Mouse (Mus musculus) mesoderm, embryonic 11.5 days (tissue): Measurements from ENCODE around the gene Aldh1a3.

ENCODE experiments used
- DNase-seq: peaks from one replicate; pipeline ENCODE4 v3.0.0-alpha.2; 2012; ENCODE audit warnings: low read depth, low spot score

The Aldh1a3 gene

GRCm38 (mm10) chr7:66416829-66417228 is 10.5 kb downstream of the Aldh1a3 start:
- DNase-seq, result no peak

GRCm38 (mm10) chr7:66413093-66413492 is 14.2 kb downstream of the Aldh1a3 start:
- no peak for DNase-seq

GRCm38 (mm10) chr7:66409433-66409832 is 17.9 kb downstream of the Aldh1a3 start:
- peak; percentile 38 for DNase-seq

GRCm38 (mm10) chr7:66406971-66407370 is 20.3 kb downstream of the Aldh1a3 start:
- DNase-seq, result no peak

GRCm38 (mm10) chr7:66405951-66406721 is 21.2 kb downstream of the Aldh1a3 start:
- no peak for DNase-seq

GRCm38 (mm10) chr7:66405541-66405940 is 21.8 kb downstream of the Aldh1a3 start:
- DNase-seq, result no peak

- no peak for DNase-seq
Observed at GRCm38 (mm10) chr7:66404802-66405201, 22.5 kb downstream of the Aldh1a3 start.

- DNase-seq, result peak; percentile 23
Observed at GRCm38 (mm10) chr7:66404141-66404540, 23.2 kb downstream of the Aldh1a3 start.

GRCm38 (mm10) chr7:66402876-66403275 is 24.4 kb downstream of the Aldh1a3 start:
- DNase-seq, result no peak

GRCm38 (mm10) chr7:66401605-66402004 is 25.7 kb downstream of the Aldh1a3 start:
- DNase-seq, result no peak

- no peak for DNase-seq
Observed at GRCm38 (mm10) chr7:66397288-66397687, 30.0 kb downstream of the Aldh1a3 start.

GRCm38 (mm10) chr7:66388621-66389532 is 38.4 kb downstream of the Aldh1a3 start:
- DNase-seq, result peak; percentile 83

- peak; percentile 61 for DNase-seq
Observed at GRCm38 (mm10) chr7:66387813-66388521, 39.4 kb downstream of the Aldh1a3 start, which contains the start of gene Lrrk1. Gene Lrrk1, minus strand, starts transcription at chr7:66388350.

- no peak for DNase-seq
Observed at GRCm38 (mm10) chr7:66387419-66387812, 39.9 kb downstream of the Aldh1a3 start.

GRCm38 (mm10) chr7:66386411-66386810 is 40.9 kb downstream of the Aldh1a3 start:
- DNase-seq, result no peak

GRCm38 (mm10) chr7:66385826-66386225 is 41.5 kb downstream of the Aldh1a3 start:
- no peak for DNase-seq

GRCm38 (mm10) chr7:66384891-66385290 is 42.4 kb downstream of the Aldh1a3 start:
- DNase-seq, result no peak

GRCm38 (mm10) chr7:66384213-66384612 is 43.1 kb downstream of the Aldh1a3 start:
- no peak for DNase-seq

GRCm38 (mm10) chr7:66376560-66376959 is 50.8 kb downstream of the Aldh1a3 start:
- no peak for DNase-seq

GRCm38 (mm10) chr7:66375736-66376135 is 51.6 kb downstream of the Aldh1a3 start:
- DNase-seq, result no peak

GRCm38 (mm10) chr7:66373391-66373790 is 53.9 kb downstream of the Aldh1a3 start:
- no peak for DNase-seq

- DNase-seq, result no peak
Observed at GRCm38 (mm10) chr7:66370970-66371369, 56.3 kb downstream of the Aldh1a3 start.
